8 mouse cellular contexts compared by ENCODE assay signal in genomic region chr7:129592132-129592745, GRCm38 (mm10). TPM values are rescaled to one million over a fixed set of nuclear protein-coding genes. Genes with fewer than 3 reads are reported as not detected.
DNase-seq lines count a peak whose midpoint lies in the region; ATAC-seq and TF ChIP-seq lines count a peak whose summit lies in the region.

No protein-coding gene starts in this region.

- H3K9me3 ChIP-seq in kidney, postnatal 0 days (replicated peaks; ENCODE audit: low read length), result no peaks in the 10 kb centered on the region
- H3K9me3 ChIP-seq in hindbrain, embryonic 14.5 days (ENCODE audit: control insufficient read depth, low read length), result no peaks in the 10 kb centered on the region
- H3K9me3 ChIP-seq in midbrain, embryonic 10.5 days (replicated peaks), result no peaks in the 10 kb centered on the region

- WGBS in kidney, postnatal 0 days, result 1% methylated on average over 13 of the region's 13 CpGs
- WGBS in hindbrain, embryonic 14.5 days, result 1% methylated on average over 13 of the region's 13 CpGs
- under 1% methylated on average over 13 of the region's 13 CpGs for WGBS in midbrain, embryonic 10.5 days

- peak overlapping the region; percentile 63 for H3K4me2 ChIP-seq in kidney, postnatal 0 days (ENCODE audit: low read length)
- H3K4me2 ChIP-seq in hindbrain, embryonic 14.5 days (replicated peaks), result peak overlapping the region; percentile 51

- ATAC-seq in kidney, postnatal 0 days (replicated peaks; ENCODE audit: low FRiP score, low read depth), result no peak
- ATAC-seq in hindbrain, embryonic 14.5 days (ENCODE audit: low FRiP score), result no peak

- peak overlapping the region; percentile 86 for H3K4me3 ChIP-seq in kidney, postnatal 0 days (replicated peaks; ENCODE audit: low read depth, low read length)
- peak overlapping the region; percentile 96 for H3K4me3 ChIP-seq in brown adipose tissue, adult 24 weeks (ENCODE audit: insufficient read depth, low read depth, low read length)
- H3K4me3 ChIP-seq in hindbrain, embryonic 14.5 days (replicated peaks; ENCODE audit: low read length), result peak overlapping the region; percentile 67
- peak overlapping the region; percentile 75 for H3K4me3 ChIP-seq in midbrain, embryonic 10.5 days

- no peaks in the 10 kb centered on the region for H3K27me3 ChIP-seq in kidney, postnatal 0 days (ENCODE audit: insufficient read depth, low read length)
- H3K27me3 ChIP-seq in hindbrain, embryonic 14.5 days (ENCODE audit: control insufficient read depth, insufficient read depth, low read length), result no peaks in the 10 kb centered on the region
- H3K27me3 ChIP-seq in midbrain, embryonic 10.5 days (ENCODE audit: low read depth, poor library complexity, severe bottlenecking), result no peaks in the 10 kb centered on the region; the same call in 1 of the 2 replicates

- 0 out of 2 replicates have a peak, but pooled peaks cover 12% of the 10 kb centered on the region for H3K36me3 ChIP-seq in kidney, postnatal 0 days (ENCODE audit: insufficient read depth, low read length)
- H3K36me3 ChIP-seq in hindbrain, embryonic 14.5 days (replicated peaks; ENCODE audit: control insufficient read depth, insufficient read depth), result peaks cover 7% of the 10 kb centered on the region; the same call in 1 of the 2 replicates
- H3K36me3 ChIP-seq in midbrain, embryonic 10.5 days, result peaks cover 14% of the 10 kb centered on the region

- H3K27ac ChIP-seq in kidney, postnatal 0 days, result peak overlapping the region; percentile 98
- peak overlapping the region; percentile 92 for H3K27ac ChIP-seq in brown adipose tissue, adult 24 weeks (replicated peaks; ENCODE audit: low read depth, low read length)
- H3K27ac ChIP-seq in hindbrain, embryonic 14.5 days, result peak overlapping the region; percentile 90
- H3K27ac ChIP-seq in midbrain, embryonic 10.5 days (replicated peaks), result peak overlapping the region; percentile 94

- peak overlapping the region; percentile 86 for H3K9ac ChIP-seq in kidney, postnatal 0 days (ENCODE audit: low read depth, low read length)
- peak overlapping the region; percentile 75 for H3K9ac ChIP-seq in hindbrain, embryonic 14.5 days

- peak; percentile 43 for DNase-seq in kidney, postnatal 0 days (ENCODE audit: low spot score)
- DNase-seq in kidney, postnatal 14 days, result no peak
- peak; percentile 38 for DNase-seq in hindbrain, embryonic 14.5 days (ENCODE audit: low spot score)
- DNase-seq in midbrain, embryonic 10.5 days (ENCODE audit: low spot score), result no peak
- no peak for DNase-seq in spleen, adult 18-20 months
- no peak for DNase-seq in yolk sac, embryonic 10.5 days (ENCODE audit: low spot score)
- no peak for DNase-seq in adipocyte (ENCODE audit: low spot score)

- no peak for TF ChIP-seq CTCF in kidney, postnatal 0 days (IDR thresholded peaks at IDR 0.05; ENCODE audit: low read depth)

- H3K4me1 ChIP-seq in kidney, postnatal 0 days (replicated peaks; ENCODE audit: insufficient read depth, low read length), result peaks cover 5% of the 10 kb centered on the region; the same call in 1 of the 2 replicates
- 0 out of 2 replicates have a peak, but pooled peaks cover 3% of the 10 kb centered on the region for H3K4me1 ChIP-seq in brown adipose tissue, adult 24 weeks (ENCODE audit: control insufficient read depth, insufficient read depth, insufficient read length, low read length)
- H3K4me1 ChIP-seq in hindbrain, embryonic 14.5 days (replicated peaks; ENCODE audit: control insufficient read depth, insufficient read depth, low read length), result peaks cover 15% of the 10 kb centered on the region; the same call in 1 of the 2 replicates
- peaks cover 20% of the 10 kb centered on the region for H3K4me1 ChIP-seq in midbrain, embryonic 10.5 days

RNA-seq across cellular contexts. Expression of gene Wdr11, which starts 0.6 kb away (rescaled TPM):
- 32.2 and 33.7 TPM in 2 replicates for polyA plus RNA-seq in kidney, postnatal 0 days (2015; fragmentation: Nextera tagmentation; extraction: Ambion mirVana)
- 16.3 and 19.5 TPM in 2 replicates for polyA plus RNA-seq in brown adipose tissue, adult 24 weeks (2012; ENCODE audit: insufficient read depth, insufficient read length, missing spikeins)
- polyA plus RNA-seq in hindbrain, embryonic 14.5 days (2014; fragmentation: Nextera tagmentation; extraction: Ambion mirVana), result 35.5 and 36.9 TPM in 2 replicates
- polyA plus RNA-seq in midbrain, embryonic 10.5 days (2016; fragmentation: Nextera tagmentation; extraction: Ambion mirVana), result 37.3 and 43.8 TPM in 2 replicates

Comparison
In these comparisons a context has a peak if more than half of its experiments do, and no peak if none do; other contexts are left out.
1. DNase-seq: peak in kidney, postnatal 0 days (single experiment) and hindbrain, embryonic 14.5 days (single experiment); none in kidney, postnatal 14 days (single experiment), midbrain, embryonic 10.5 days (single experiment), spleen, adult 18-20 months (0 of 2), yolk sac, embryonic 10.5 days (single experiment) and adipocyte (single experiment).
2. Peak in every context shown above with its lines, with median percentiles within 50 percentile points of each other: H3K27ac ChIP-seq and H3K4me3 ChIP-seq.